Mouse (Mus musculus): Measurements from ENCODE around the gene Aqp5. TPM values are rescaled to one million over a fixed set of nuclear protein-coding genes. Genes with fewer than 3 reads are reported as not detected.
A peak's percentile ranks its signal among the peaks of the same experiment; 100 is the strongest.

Gene Aqp5
- polyA plus RNA-seq, 1 experiment from 2014 or later = 2.5 TPM

DNA sequence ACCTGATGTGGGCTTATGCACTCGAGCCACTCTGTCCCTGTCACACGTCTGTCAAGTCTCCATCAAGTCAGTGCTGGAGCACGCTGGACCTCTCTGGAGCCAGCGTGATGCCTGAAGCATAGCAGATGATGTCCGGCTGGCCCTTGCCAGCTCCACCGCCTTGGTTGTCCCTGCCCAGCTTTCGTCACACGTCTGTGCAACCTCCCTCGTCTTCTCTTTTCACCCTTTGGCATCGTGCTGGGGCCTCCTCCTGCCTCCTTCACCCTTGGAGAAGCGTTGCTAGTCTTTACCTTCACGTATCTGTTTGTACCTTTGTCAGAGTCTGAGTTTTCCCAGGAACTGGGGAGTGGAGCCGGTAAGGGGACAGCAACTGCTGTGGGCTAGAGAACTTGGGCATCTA, 23.7 kb downstream of the Aqp5 start:
- no peaks in the 10 kb centered on the region for H3K27me3 ChIP-seq
- 77% methylated on average over 13 of the region's 13 CpGs for WGBS
- peak overlapping the region; percentile 55 for H3K27ac ChIP-seq
- ATAC-seq (ENCODE audit: low FRiP score) = no peak
- H3K4me2 ChIP-seq = no peak overlapping the region
- no peaks in the 10 kb centered on the region for H3K36me3 ChIP-seq
- H3K4me1 ChIP-seq (replicated peaks) = peaks cover 26% of the 10 kb centered on the region
- no peaks in the 10 kb centered on the region for H3K9me3 ChIP-seq
- H3K4me3 ChIP-seq = no peak overlapping the region
- 0 out of 2 replicates have a peak overlapping the region, but pooled peaks have one; percentile 56 for H3K9ac ChIP-seq

DNA sequence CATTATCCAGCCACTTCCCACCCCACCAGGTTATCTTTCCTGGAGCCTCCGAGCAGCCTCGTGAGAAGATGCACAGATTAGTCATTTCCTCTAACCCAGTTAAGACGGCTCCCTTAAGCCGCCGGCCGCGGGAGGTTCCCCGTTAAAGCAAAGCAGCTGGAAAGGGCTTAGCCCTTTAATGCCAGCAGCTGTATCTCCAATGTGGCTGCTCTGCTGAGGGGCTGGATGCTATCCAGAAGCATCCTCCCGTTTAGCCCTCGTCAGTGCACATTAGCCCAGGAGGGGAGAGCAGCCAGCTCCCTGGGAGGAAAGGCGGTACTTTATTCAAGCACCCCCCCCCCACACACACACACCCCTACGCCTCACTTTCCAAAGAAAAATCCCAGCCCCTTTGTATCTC, 24.2 kb downstream of the Aqp5 start:
- H3K9me3 ChIP-seq = no peaks in the 10 kb centered on the region
- WGBS = 13% methylated on average over 12 of the region's 12 CpGs
- 0 out of 2 replicates have a peak, but pooled peaks have one; percentile 36 for ATAC-seq (ENCODE audit: low FRiP score)
- H3K36me3 ChIP-seq = no peaks in the 10 kb centered on the region; the same call in 1 of the 2 replicates
- no peak overlapping the region for H3K4me2 ChIP-seq
- H3K9ac ChIP-seq = peak overlapping the region; percentile 56; the same call in 1 of the 2 replicates
- H3K27ac ChIP-seq = peak overlapping the region; percentile 55
- H3K27me3 ChIP-seq = no peaks in the 10 kb centered on the region
- peaks cover 30% of the 10 kb centered on the region for H3K4me1 ChIP-seq (replicated peaks)
- H3K4me3 ChIP-seq = no peak overlapping the region

DNA sequence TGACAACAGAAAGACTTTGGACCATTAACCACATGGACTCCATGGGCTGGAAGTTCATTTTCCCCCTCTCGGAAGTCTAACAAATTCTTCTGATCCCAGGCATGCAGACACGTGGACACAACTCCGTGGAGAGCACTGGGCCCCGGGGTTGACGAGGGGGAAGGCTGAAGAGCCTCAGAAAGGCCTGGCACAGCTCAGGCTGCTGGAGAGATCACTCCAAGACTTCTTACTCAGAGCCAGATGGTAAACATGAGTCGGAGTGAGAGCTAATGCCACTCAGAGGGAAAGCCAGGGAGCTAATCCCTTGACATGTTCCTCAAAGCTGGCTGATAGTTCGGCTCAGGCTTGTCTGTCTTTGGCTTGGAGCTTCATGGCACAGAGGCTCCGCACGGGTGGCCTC, 24.7 kb downstream of the Aqp5 start:
- no peak overlapping the region for H3K4me2 ChIP-seq
- H3K9me3 ChIP-seq = no peaks in the 10 kb centered on the region
- H3K36me3 ChIP-seq = no peaks in the 10 kb centered on the region; the same call in 1 of the 2 replicates
- WGBS = 64% methylated on average over 9 of the region's 9 CpGs
- H3K27me3 ChIP-seq = no peaks in the 10 kb centered on the region
- peaks cover 32% of the 10 kb centered on the region for H3K4me1 ChIP-seq (replicated peaks)
- H3K9ac ChIP-seq = no peak overlapping the region
- H3K27ac ChIP-seq = peak overlapping the region; percentile 55
- H3K4me3 ChIP-seq = no peak overlapping the region
- ATAC-seq (ENCODE audit: low FRiP score) = no peak

DNA sequence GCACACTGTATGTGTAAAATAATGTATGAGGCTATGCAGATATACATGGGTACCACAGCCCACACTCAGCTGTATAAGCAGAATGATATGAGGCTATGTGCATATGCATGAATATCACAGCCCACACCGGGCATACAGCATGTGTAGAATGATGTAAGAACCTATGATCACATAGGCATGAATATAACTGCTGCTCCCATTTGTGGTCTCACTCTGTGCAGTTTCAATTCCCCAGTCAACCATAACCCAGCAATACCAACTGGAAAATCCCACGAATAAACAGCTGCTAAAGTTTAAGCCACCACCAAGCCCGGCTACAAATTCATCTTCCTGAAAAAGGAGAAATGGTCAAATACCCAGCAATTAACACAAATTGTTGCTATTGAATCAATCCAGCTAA, 28.0 kb downstream of the Aqp5 start:
- ATAC-seq (ENCODE audit: low FRiP score) = no peak
- Histone ChIP-seq H3K36me3 (peaks cover 20% of the 10 kb centered on the region), H3K4me2 (no peak overlapping the region), H3K27ac (no peak overlapping the region), H3K4me3 (no peak overlapping the region), H3K9me3 (no peaks in the 10 kb centered on the region), H3K4me1 (replicated peaks) (peaks cover 26% of the 10 kb centered on the region), H3K9ac (no peak overlapping the region), H3K27me3 (no peaks in the 10 kb centered on the region)
- WGBS = 88% methylated on average over 3 of the region's 3 CpGs

DNA sequence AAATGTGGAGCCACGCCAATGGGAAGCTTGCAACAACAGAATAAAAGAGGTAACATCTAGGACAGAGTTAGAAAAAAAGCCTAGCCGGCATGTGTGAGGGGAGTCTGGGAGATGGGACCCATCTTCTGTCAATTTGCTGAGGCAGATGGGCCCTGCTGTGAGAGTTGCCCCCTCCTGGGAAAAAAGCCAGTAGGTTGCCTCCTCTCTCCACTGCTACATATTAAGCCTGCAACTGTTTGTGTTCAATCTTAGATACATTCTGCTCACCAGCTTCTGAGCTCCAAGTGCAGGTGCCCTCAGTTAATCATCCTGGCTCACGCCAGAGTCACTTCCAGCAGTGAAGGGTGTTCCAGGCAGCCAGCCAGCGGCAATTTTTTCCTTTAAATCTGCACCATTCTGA, 29.2 kb downstream of the Aqp5 start:
- ATAC-seq (ENCODE audit: low FRiP score) = no peak
- Histone ChIP-seq H3K4me1 (replicated peaks) (peaks cover 18% of the 10 kb centered on the region), H3K27me3 (no peaks in the 10 kb centered on the region), H3K9me3 (no peaks in the 10 kb centered on the region), H3K4me3 (no peak overlapping the region), H3K27ac (peak overlapping the region; percentile 62), H3K4me2 (no peak overlapping the region), H3K9ac (no peak overlapping the region), H3K36me3 (peaks cover 31% of the 10 kb centered on the region)
- 71% methylated on average over 4 of the region's 4 CpGs for WGBS

DNA sequence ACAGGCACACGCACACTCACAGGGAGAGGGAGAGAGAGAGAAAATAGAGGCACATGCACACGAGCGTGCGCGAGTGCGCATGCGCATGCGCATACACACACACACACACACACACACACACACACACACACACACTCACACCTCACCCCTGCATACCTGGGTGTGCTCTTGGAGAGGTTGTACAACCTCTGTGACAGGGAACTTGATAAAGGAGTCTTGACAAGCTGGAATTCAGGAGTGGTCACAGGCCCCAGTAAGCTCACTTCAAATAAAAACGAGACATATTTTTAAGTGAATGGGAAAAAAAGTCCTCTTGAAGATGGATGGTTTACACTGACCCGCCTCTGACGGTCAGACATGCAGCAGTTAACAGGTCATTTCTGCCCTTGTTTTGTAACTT, 31.5 kb downstream of the Aqp5 start:
- WGBS = 95% methylated on average over 11 of the region's 11 CpGs

DNA sequence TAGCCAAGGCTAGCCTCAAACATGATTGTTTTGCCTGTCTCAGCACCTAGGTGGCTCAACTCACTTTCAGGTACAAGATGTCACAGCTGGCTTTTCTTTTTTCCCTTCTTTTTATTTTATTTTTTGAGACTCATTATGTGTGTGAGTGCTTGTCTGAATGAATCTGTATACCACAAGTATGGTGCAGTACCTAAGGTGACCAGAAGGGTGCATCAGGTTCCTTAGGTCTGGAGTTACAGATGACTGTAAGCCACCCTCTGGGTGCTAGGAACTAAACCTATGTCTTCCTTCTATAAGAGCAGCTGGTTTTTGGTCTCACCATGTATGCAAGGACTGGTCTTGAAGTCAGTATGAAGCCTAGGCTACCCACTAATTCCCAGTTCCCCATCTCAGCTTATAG, 41.0 kb downstream of the Aqp5 start:
- Histone ChIP-seq H3K9me3 (no peaks in the 10 kb centered on the region), H3K4me3 (no peak overlapping the region)
- ATAC-seq (ENCODE audit: low FRiP score) = no peak

More for the DNA sequence above, 31.5 kb downstream of the Aqp5 start:
- peaks cover 11% of the 10 kb centered on the region for H3K4me1 ChIP-seq (replicated peaks)
- H3K4me2 ChIP-seq = no peak overlapping the region
- H3K4me3 ChIP-seq = no peak overlapping the region
- no peaks in the 10 kb centered on the region for H3K9me3 ChIP-seq
- no peak overlapping the region for H3K9ac ChIP-seq
- no peak for ATAC-seq (ENCODE audit: low FRiP score)
- no peak overlapping the region for H3K27ac ChIP-seq
- no peaks in the 10 kb centered on the region for H3K27me3 ChIP-seq
- H3K36me3 ChIP-seq = peaks cover 52% of the 10 kb centered on the region

GRCm38 (mm10) chr15:99634702-99635101, 44.1 kb downstream of the Aqp5 start:
- H3K4me1 ChIP-seq (replicated peaks) = peaks cover 22% of the 10 kb centered on the region
- no peak for ATAC-seq (ENCODE audit: low FRiP score)
- no peak overlapping the region for H3K4me3 ChIP-seq
- no peaks in the 10 kb centered on the region for H3K27me3 ChIP-seq
- peaks cover 51% of the 10 kb centered on the region for H3K36me3 ChIP-seq
- H3K4me2 ChIP-seq = no peak overlapping the region
- no peak overlapping the region for H3K27ac ChIP-seq
- 93% methylated on average over 7 of the region's 7 CpGs for WGBS
- H3K9ac ChIP-seq = no peak overlapping the region
- H3K9me3 ChIP-seq = no peaks in the 10 kb centered on the region

More for the DNA sequence above, 41.0 kb downstream of the Aqp5 start:
- H3K27ac ChIP-seq = no peak overlapping the region
- peaks cover 6% of the 10 kb centered on the region for H3K4me1 ChIP-seq (replicated peaks)
- H3K4me2 ChIP-seq = no peak overlapping the region
- H3K9ac ChIP-seq = no peak overlapping the region
- no peaks in the 10 kb centered on the region for H3K27me3 ChIP-seq
- peaks cover 61% of the 10 kb centered on the region for H3K36me3 ChIP-seq

GRCm38 (mm10) chr15:99637405-99638123, 47.0 kb downstream of the Aqp5 start:
- WGBS = 30% methylated on average over 12 of the region's 12 CpGs
- no peaks in the 10 kb centered on the region for H3K9me3 ChIP-seq

GRCm38 (mm10) chr15:99638124-99638485, 47.5 kb downstream of the Aqp5 start:
- Histone ChIP-seq H3K4me1 (replicated peaks) (peaks cover 28% of the 10 kb centered on the region), H3K9me3 (no peaks in the 10 kb centered on the region), H3K9ac (0 out of 2 replicates have a peak overlapping the region, but pooled peaks have one; percentile 59), H3K4me3 (no peak overlapping the region), H3K27ac (peak overlapping the region; percentile 96), H3K36me3 (peaks cover 25% of the 10 kb centered on the region), H3K4me2 (no peak overlapping the region), H3K27me3 (no peaks in the 10 kb centered on the region)
- 68% methylated on average over 5 of the region's 5 CpGs for WGBS
- no peak for ATAC-seq (ENCODE audit: low FRiP score)

More at GRCm38 (mm10) chr15:99637405-99638123, 47.0 kb downstream of the Aqp5 start:
- H3K4me3 ChIP-seq = peak overlapping the region; percentile 13
- H3K4me1 ChIP-seq (replicated peaks) = peaks cover 25% of the 10 kb centered on the region
- H3K4me2 ChIP-seq = peak overlapping the region; percentile 39
- peak overlapping the region; percentile 59 for H3K9ac ChIP-seq
- H3K27ac ChIP-seq = peak overlapping the region; percentile 96
- H3K36me3 ChIP-seq = peaks cover 30% of the 10 kb centered on the region
- H3K27me3 ChIP-seq = no peaks in the 10 kb centered on the region
- ATAC-seq (ENCODE audit: low FRiP score) = peak; percentile 54; the same call in 1 of the 2 replicates

GRCm38 (mm10) chr15:99642622-99643021, 52.0 kb downstream of the Aqp5 start:
- WGBS = 52% methylated on average over 6 of the region's 6 CpGs
- Histone ChIP-seq H3K27me3 (no peaks in the 10 kb centered on the region), H3K4me2 (no peak overlapping the region), H3K27ac (peak overlapping the region; percentile 79), H3K9ac (no peak overlapping the region; the same call in 1 of the 2 replicates), H3K9me3 (no peaks in the 10 kb centered on the region), H3K36me3 (peaks cover 9% of the 10 kb centered on the region; the same call in 1 of the 2 replicates), H3K4me1 (replicated peaks) (peaks cover 49% of the 10 kb centered on the region), H3K4me3 (no peak overlapping the region)
- ATAC-seq (ENCODE audit: low FRiP score) = no peak

DNA sequence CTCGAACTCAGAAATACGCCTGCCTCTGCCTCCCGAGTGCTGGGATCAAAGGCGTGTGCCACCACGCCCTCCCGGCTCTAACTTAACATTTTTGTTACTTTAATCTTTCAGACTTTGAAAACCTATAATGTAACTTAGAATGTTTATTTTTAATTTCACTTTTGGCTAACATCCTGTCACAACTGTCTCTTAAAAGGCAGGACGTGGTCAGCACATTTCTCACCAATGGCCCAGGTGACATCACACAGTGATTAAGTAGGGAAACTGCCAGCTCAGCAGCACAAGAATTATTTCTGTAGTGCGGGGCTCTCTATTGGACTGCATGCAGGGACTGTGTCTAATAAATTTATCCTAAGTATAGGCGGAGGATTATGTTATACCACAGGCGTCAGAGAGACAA, 53.2 kb downstream of the Aqp5 start:
- Histone ChIP-seq H3K4me2 (no peak overlapping the region), H3K27ac (peak overlapping the region; percentile 79), H3K27me3 (no peaks in the 10 kb centered on the region), H3K9ac (0 out of 2 replicates have a peak overlapping the region, but pooled peaks have one; percentile 2), H3K9me3 (no peaks in the 10 kb centered on the region), H3K36me3 (peaks cover 9% of the 10 kb centered on the region; the same call in 1 of the 2 replicates), H3K4me1 (replicated peaks) (peaks cover 54% of the 10 kb centered on the region), H3K4me3 (no peak overlapping the region)
- ATAC-seq (ENCODE audit: low FRiP score) = no peak
- 70% methylated on average over 10 of the region's 10 CpGs for WGBS
